28 mouse cellular contexts compared by ENCODE assay signal in the genomic region with DNA sequence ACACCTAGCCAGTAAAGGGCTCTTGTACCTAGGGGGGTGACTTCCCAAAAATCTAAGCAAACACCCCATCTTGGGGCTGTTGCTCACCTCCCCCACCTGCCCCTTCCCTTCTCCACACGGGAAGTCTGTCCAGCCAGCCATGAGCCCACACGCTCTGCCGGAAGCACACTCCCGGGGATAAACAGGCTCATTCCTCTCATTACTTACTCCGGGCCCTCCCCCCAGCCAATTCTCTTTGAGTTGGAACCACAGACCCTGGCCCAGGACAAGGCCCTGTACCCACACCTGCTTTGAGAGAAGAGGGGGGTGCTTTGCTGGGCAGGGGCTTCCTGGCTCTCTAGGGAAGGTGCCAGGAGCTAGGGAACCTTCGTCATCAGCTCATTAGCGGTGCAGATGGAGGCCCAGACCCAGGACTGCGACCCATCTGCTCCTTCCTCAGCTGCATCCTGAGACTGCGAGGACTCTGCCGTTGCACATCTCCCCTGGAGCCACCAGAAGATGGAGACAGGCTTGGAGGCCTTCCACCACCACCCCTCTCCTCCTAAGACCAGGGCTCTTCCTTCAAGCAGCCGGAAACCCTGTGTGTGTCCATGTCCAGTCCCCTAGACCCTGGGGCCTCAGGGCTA. TPM values are rescaled to one million over a fixed set of nuclear protein-coding genes. Genes with fewer than 3 reads are reported as not detected.
A peak's percentile ranks its signal among the peaks of the same experiment; 100 is the strongest.
DNase-seq lines count a peak whose midpoint lies in the region; ATAC-seq and TF ChIP-seq lines count a peak whose summit lies in the region.
"Had no signal": no experiment of that assay in that cellular context is flagged by ENCODE, and none has a peak within 500 bp of the region (broad histone marks: within the 10 kb centered on the region; RNA-seq: fewer than 3 reads in every experiment).

No protein-coding gene starts in this region.

- ATAC-seq in forebrain, embryonic 13.5 days = 0 out of 2 replicates have a peak, but pooled peaks have one; percentile 17
- no peak for ATAC-seq in forebrain, embryonic 11.5 days (replicated peaks; ENCODE audit: low FRiP score)
- no peak for ATAC-seq in megakaryocyte progenitor cell, adult 5-6 weeks (replicated peaks; ENCODE audit: poor library complexity)
- no peak for ATAC-seq in erythroblast, adult 5-6 weeks (replicated peaks; ENCODE audit: low FRiP score, poor library complexity, severe bottlenecking)
- ATAC-seq: CD4-positive, CD25-positive, alpha-beta regulatory T cell, adult 4 months; hindbrain, embryonic 16.5 days; intestine, embryonic 15.5 days; midbrain, embryonic 15.5 days had no signal

- no peaks in the 10 kb centered on the region for H3K9me3 ChIP-seq in forebrain, embryonic 13.5 days (replicated peaks)
- no peaks in the 10 kb centered on the region for H3K9me3 ChIP-seq in forebrain, embryonic 11.5 days (ENCODE audit: control insufficient read depth, low read length)
- H3K9me3 ChIP-seq: embryonic facial prominence, embryonic 13.5 days; intestine, embryonic 15.5 days; limb, embryonic 10.5 days; liver, embryonic 15.5 days; midbrain, embryonic 15.5 days had no signal

- 0 out of 2 replicates have a peak overlapping the region, but pooled peaks have one; percentile 56 for H3K4me2 ChIP-seq in forebrain, embryonic 13.5 days
- no peak overlapping the region for H3K4me2 ChIP-seq in forebrain, embryonic 11.5 days (ENCODE audit: low read depth, low read length, severe bottlenecking)
- H3K4me2 ChIP-seq: embryonic facial prominence, embryonic 13.5 days; heart, embryonic 11.5 days; intestine, embryonic 15.5 days; liver, embryonic 15.5 days; midbrain, embryonic 15.5 days had no signal

- intact Hi-C loops in left cerebral cortex, adult 2 months (cut with DNase I) = loop anchor here (2.0 kb wide), 1 partner anchor 23 kb away; no protein-coding TSS in a partner anchor
- intact Hi-C loops in left cerebral cortex, postnatal 14 days (cut with DNase I) = no loop called here

- H3K27ac ChIP-seq in forebrain, embryonic 13.5 days = peak overlapping the region; percentile 51
- H3K27ac ChIP-seq in forebrain, embryonic 11.5 days (ENCODE audit: low read depth, low read length) = no peak overlapping the region
- peak overlapping the region; percentile 84; the same call in 1 of the 2 replicates for H3K27ac ChIP-seq in left cerebral cortex, adult 2 months
- H3K27ac ChIP-seq: embryonic facial prominence, embryonic 13.5 days; intestine, embryonic 15.5 days; limb, embryonic 10.5 days; liver, embryonic 15.5 days; midbrain, embryonic 15.5 days had no signal

- no peak for TF ChIP-seq CTCF in left cerebral cortex, adult 2 months (IDR thresholded peaks at IDR 0.05)

- H3K36me3 ChIP-seq in forebrain, embryonic 13.5 days (ENCODE audit: poor library complexity, severe bottlenecking) = no peaks in the 10 kb centered on the region
- H3K36me3 ChIP-seq in forebrain, embryonic 11.5 days (ENCODE audit: control insufficient read depth, insufficient read depth, low read length) = no peaks in the 10 kb centered on the region
- H3K36me3 ChIP-seq: embryonic facial prominence, embryonic 13.5 days; intestine, embryonic 15.5 days; limb, embryonic 10.5 days; liver, embryonic 15.5 days; midbrain, embryonic 15.5 days had no signal

- H3K9ac ChIP-seq in forebrain, embryonic 13.5 days = no peak overlapping the region
- H3K9ac ChIP-seq in forebrain, embryonic 11.5 days (ENCODE audit: low read length) = no peak overlapping the region
- H3K9ac ChIP-seq: embryonic facial prominence, embryonic 13.5 days; intestine, embryonic 15.5 days; liver, embryonic 15.5 days; midbrain, embryonic 15.5 days had no signal

- 69% methylated on average over 11 of the region's 11 CpGs for WGBS in forebrain, embryonic 13.5 days
- 76% methylated on average over 11 of the region's 11 CpGs for WGBS in forebrain, embryonic 11.5 days

- H3K27me3 ChIP-seq in forebrain, embryonic 13.5 days = peaks cover 2% of the 10 kb centered on the region; the same call in 1 of the 2 replicates
- H3K27me3 ChIP-seq in forebrain, embryonic 11.5 days (ENCODE audit: control insufficient read depth, insufficient read depth, low read length) = peaks cover 2% of the 10 kb centered on the region; the same call in 1 of the 2 replicates
- H3K27me3 ChIP-seq: intestine, embryonic 15.5 days; midbrain, embryonic 15.5 days had no signal

- H3K4me3 ChIP-seq in forebrain, embryonic 13.5 days = no peak overlapping the region
- no peak overlapping the region for H3K4me3 ChIP-seq in forebrain, embryonic 11.5 days (ENCODE audit: low read depth, low read length)
- H3K4me3 ChIP-seq in left cerebral cortex, adult 2 months = peak overlapping the region; percentile 45
- H3K4me3 ChIP-seq: embryonic facial prominence, embryonic 13.5 days; intestine, embryonic 15.5 days; limb, embryonic 10.5 days; liver, embryonic 15.5 days; midbrain, embryonic 15.5 days had no signal

- peaks cover 55% of the 10 kb centered on the region for H3K4me1 ChIP-seq in forebrain, embryonic 13.5 days
- peaks cover 13% of the 10 kb centered on the region for H3K4me1 ChIP-seq in forebrain, embryonic 11.5 days (replicated peaks; ENCODE audit: control insufficient read depth, insufficient read depth, low read length)

- DNase-seq in forebrain, embryonic 11.5 days (ENCODE audit: low spot score) = no peak
- DNase-seq in left cerebral cortex, adult 2 months (ENCODE audit: extremely low spot score in 1 of 2, low spot score in 2 of 2) = no peak
- DNase-seq in left cerebral cortex, postnatal 14 days (ENCODE audit: low spot score in 2 of 2) = no peak
- peak; percentile 84 for DNase-seq in cerebellum, adult 9-11 months
- DNase-seq: adrenal gland, postnatal 36 days; embryo, embryonic 11 days; gastrocnemius, postnatal 10 days; heart, adult 11 months; kidney, adult 8-10 months; kidney, postnatal 10 days; liver; lung, postnatal 4 days; right cerebral cortex, adult 18-20 months; right cerebral cortex, postnatal 4 days; thymus, postnatal 14 days had no signal

RNA-seq across cellular contexts. Expression of gene Plch2, which starts 39.2 kb away (rescaled TPM):
- 5.9 and 6.3 TPM in 2 replicates for polyA plus RNA-seq in forebrain, embryonic 13.5 days (2015; fragmentation: Nextera tagmentation; extraction: Ambion mirVana)
- 2.4 and 3.1 TPM in 2 replicates for polyA plus RNA-seq in forebrain, embryonic 11.5 days (2014; fragmentation: Nextera tagmentation; extraction: Ambion mirVana)
- 10 to 100 TPM; 83.4 to 90.2 TPM for total RNA-seq in left cerebral cortex, adult 2 months (2021)
- 10 to 100 TPM; 50.2 to 50.5 TPM for total RNA-seq in left cerebral cortex, postnatal 14 days (2021)
- total RNA-seq in megakaryocyte progenitor cell, adult 5-6 weeks (2015) = not detected in 2 replicates
- not detected in 2 replicates for total RNA-seq in megakaryocyte progenitor cell, adult 5-6 weeks (2017)
- total RNA-seq in erythroblast, adult 5-6 weeks (2015; ENCODE audit: low replicate concordance) = not detected in 2 replicates
- total RNA-seq in erythroblast, adult 5-6 weeks (2017; ENCODE audit: low replicate concordance) = not detected in 2 replicates
- total RNA-seq: hematopoietic stem cell, adult 5-6 weeks had no signal
- polyA plus RNA-seq: CD4-positive, CD25-positive, alpha-beta regulatory T cell, adult 4 months; liver, embryonic 15.5 days had no signal

RNA-seq across cellular contexts. Expression of gene Pex10, which starts 49.5 kb away (rescaled TPM):
- 18.5 and 22.8 TPM in 2 replicates for polyA plus RNA-seq in forebrain, embryonic 13.5 days (2015; fragmentation: Nextera tagmentation; extraction: Ambion mirVana)
- 7.2 and 9.7 TPM in 2 replicates for polyA plus RNA-seq in forebrain, embryonic 11.5 days (2014; fragmentation: Nextera tagmentation; extraction: Ambion mirVana)
- 10 to 100 TPM; 17.4 to 18.3 TPM for total RNA-seq in left cerebral cortex, adult 2 months (2021)
- 10 to 100 TPM; 21.2 to 23.1 TPM for total RNA-seq in left cerebral cortex, postnatal 14 days (2021)
- 5.5 and 6.0 TPM in 2 replicates for total RNA-seq in megakaryocyte progenitor cell, adult 5-6 weeks (2015)
- total RNA-seq in megakaryocyte progenitor cell, adult 5-6 weeks (2017) = 13.8 and 18.8 TPM in 2 replicates
- 0.42 and 2.7 TPM in 2 replicates for total RNA-seq in erythroblast, adult 5-6 weeks (2015; ENCODE audit: low replicate concordance)
- total RNA-seq in erythroblast, adult 5-6 weeks (2017; ENCODE audit: low replicate concordance) = 0.42 and 3.6 TPM in 2 replicates

RNA-seq across cellular contexts. Expression of gene Pank4, which starts 53.4 kb away (rescaled TPM):
- polyA plus RNA-seq in forebrain, embryonic 13.5 days (2015; fragmentation: Nextera tagmentation; extraction: Ambion mirVana) = 41.1 and 45.0 TPM in 2 replicates
- 43.1 and 49.1 TPM in 2 replicates for polyA plus RNA-seq in forebrain, embryonic 11.5 days (2014; fragmentation: Nextera tagmentation; extraction: Ambion mirVana)
- total RNA-seq in left cerebral cortex, adult 2 months (2021) = 10 to 100 TPM; 45.1 to 45.5 TPM
- 10 to 100 TPM; 31.8 to 33.4 TPM for total RNA-seq in left cerebral cortex, postnatal 14 days (2021)
- 28.0 and 43.9 TPM in 2 replicates for total RNA-seq in megakaryocyte progenitor cell, adult 5-6 weeks (2015)
- 24.6 and 24.8 TPM in 2 replicates for total RNA-seq in megakaryocyte progenitor cell, adult 5-6 weeks (2017)
- total RNA-seq in erythroblast, adult 5-6 weeks (2015; ENCODE audit: low replicate concordance) = 11.7 and 19.6 TPM in 2 replicates
- 11.1 and 11.2 TPM in 2 replicates for total RNA-seq in erythroblast, adult 5-6 weeks (2017; ENCODE audit: low replicate concordance)

RNA-seq across cellular contexts. Expression of gene Hes5, which starts 56.6 kb away (rescaled TPM):
- 243 and 266 TPM in 2 replicates for polyA plus RNA-seq in forebrain, embryonic 13.5 days (2015; fragmentation: Nextera tagmentation; extraction: Ambion mirVana)
- polyA plus RNA-seq in forebrain, embryonic 11.5 days (2014; fragmentation: Nextera tagmentation; extraction: Ambion mirVana) = 313 and 318 TPM in 2 replicates
- 10 to 100 TPM; 22.3 to 25.3 TPM for total RNA-seq in left cerebral cortex, adult 2 months (2021)
- 10 to 100 TPM; 32.6 to 48.7 TPM for total RNA-seq in left cerebral cortex, postnatal 14 days (2021)
- total RNA-seq in megakaryocyte progenitor cell, adult 5-6 weeks (2015) = 0.64 and 0.67 TPM in 2 replicates
- 0.24 and 4.5 TPM in 2 replicates for total RNA-seq in megakaryocyte progenitor cell, adult 5-6 weeks (2017)
- total RNA-seq in erythroblast, adult 5-6 weeks (2015; ENCODE audit: low replicate concordance) = not detected in 2 replicates
- not detected in 2 replicates for total RNA-seq in erythroblast, adult 5-6 weeks (2017; ENCODE audit: low replicate concordance)
- total RNA-seq: adrenal gland, postnatal 36 days had no signal
- polyA plus RNA-seq: heart, postnatal 0 days had no signal

Comparison
In these comparisons a context has a peak if more than half of its experiments do, and no peak if none do; other contexts are left out.
1. RNA of gene Plch2, which starts 39.2 kb away (total RNA-seq): 83.4 to 90.2 TPM in left cerebral cortex, adult 2 months and 50.2 to 50.5 TPM in left cerebral cortex, postnatal 14 days; not detected in megakaryocyte progenitor cell, adult 5-6 weeks and not detected in erythroblast, adult 5-6 weeks; every median in the first group is over 10 times any median in the second.